Mouse (Mus musculus): ENCODE results near the gene Kdm5a.

Gene Kdm5a

DNA sequence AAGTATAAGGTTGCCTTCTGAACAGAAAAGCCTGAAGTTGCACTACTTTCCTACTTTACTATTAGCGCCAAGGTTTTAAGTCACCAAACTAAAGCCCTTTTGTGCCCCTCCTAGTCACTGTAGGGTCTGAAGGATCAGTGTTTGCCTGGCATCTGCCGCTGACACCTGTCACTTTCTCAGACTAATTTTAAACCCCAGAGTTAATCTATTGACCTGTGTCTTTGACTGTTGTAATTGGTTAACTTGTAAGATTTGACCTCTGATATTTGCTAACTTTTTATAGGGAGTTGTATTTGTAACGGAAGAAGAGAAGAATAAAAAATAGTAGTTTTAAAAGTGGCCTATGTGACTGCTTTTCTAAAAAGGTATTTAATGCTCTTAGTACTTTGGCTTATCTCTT, 74.2 kb downstream of the Kdm5a start:
- DNase-seq (ENCODE audit: extremely low spot score, low spot score), result no peak

DNA sequence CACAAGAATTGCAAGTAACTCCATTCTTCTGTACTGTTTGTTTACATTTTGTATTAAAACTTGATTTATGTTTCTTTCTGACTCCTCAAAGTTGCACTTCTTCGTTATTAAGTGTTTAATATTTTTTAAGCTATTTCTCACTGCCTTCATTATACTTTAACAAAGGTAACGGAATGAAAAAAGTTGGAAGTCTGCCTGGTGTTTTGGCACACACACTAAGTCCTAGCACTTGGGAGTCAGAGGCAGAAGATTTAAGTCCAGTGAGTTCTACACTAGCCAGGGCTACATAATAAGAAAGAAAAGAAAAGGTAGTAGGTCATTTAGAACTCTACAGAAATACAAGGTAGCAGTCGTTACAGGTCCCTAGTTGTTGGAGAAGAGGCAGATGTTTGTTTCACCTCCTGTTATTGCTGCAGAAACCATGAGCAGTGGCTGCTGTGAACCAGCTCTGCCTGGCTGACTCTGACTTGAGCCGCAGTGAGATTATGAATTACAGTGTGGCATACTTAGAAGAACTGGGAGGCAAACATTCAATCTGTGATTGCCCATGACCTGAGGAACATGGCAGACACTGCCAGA, 78.3 kb downstream of the Kdm5a start:
- DNase-seq (ENCODE audit: extremely low spot score, low spot score), result no peak

GRCm38 (mm10) chr6:120443363-120444355, 79.7 kb downstream of the Kdm5a start:
- DNase-seq (ENCODE audit: extremely low spot score, low spot score), result no peak

DNA sequence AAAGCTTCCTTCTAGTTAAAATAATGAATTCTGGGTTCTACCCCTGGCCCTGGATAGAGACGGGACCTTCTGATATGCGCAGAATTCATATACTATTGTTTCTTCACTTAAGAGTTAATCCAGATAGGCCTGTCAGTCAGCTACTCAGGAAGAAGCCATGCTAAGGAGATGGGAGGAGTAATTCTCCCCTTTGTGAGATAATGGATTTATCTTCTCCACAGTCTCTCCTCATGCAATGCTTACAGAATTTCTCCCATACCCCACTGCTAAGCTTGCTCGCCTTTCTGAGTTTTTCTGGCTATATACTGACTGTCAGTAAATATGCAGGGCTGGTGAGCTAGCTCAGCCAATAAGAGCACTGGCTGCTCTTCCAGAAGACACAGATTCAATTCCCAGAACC, 86.3 kb downstream of the Kdm5a start:
- no peak for DNase-seq (ENCODE audit: extremely low spot score, low spot score)

GRCm38 (mm10) chr6:120452384-120453102, 88.6 kb downstream of the Kdm5a start:
- no peak for DNase-seq (ENCODE audit: extremely low spot score, low spot score)

DNA sequence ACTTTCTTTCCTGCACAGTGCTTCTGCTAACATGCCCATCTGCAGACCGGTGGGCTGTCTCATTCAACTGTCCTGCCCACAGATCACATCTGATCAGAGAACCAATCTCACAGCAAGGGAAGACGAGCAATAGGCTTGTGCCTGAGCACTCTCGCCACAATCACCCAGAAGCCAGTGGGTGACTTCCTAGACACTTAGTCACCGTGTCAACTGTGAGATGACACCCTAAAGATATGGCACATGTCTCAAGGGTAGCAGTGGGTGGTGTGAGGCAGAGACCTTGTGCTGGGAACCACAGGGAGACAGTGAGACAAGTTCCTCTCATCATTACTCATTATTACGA, 89.2 kb downstream of the Kdm5a start:
- DNase-seq (ENCODE audit: extremely low spot score, low spot score), result no peak

DNA sequence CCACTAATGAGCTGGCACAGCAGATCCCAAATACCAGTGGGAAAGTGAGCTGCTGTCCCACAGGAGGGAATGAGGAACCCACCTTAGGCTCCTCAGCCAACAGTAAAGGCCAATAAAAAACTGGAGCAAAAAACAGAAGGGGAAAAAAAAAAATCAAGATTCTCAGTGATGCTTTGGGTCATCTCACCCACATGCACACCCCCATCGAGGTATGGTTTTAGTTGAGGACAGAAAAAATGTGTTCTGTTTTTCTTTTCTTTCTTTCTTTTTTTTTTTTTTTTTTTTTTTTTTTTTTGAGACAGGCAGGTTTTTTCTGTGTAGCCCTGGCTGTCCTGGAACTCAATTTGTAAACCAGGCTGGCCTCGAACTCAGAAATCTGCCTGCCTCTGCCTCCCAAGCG, 89.6 kb downstream of the Kdm5a start:
- DNase-seq (ENCODE audit: extremely low spot score, low spot score), result no peak

DNA sequence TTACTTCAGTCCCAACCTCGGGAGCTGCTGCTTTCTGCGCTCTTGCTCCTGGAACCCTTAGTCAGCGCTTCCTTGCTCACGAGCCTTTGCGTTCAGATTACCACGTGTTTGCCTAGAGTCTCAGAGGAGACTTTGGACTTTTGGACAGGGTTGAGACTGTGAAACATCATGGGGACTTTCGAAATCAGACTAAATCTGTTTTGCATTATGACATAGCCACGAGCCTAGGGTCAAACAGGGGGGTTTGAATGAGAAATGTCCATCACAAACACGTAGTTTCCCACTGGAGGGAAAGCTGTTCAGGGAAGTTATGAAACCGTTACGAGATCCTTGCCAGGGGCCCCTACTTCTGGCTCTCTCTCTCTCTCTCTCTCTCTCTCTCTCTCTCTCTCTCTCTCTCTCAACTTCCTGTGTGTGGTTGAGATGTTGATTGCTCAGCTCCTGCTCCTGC, 90.7 kb downstream of the Kdm5a start:
- DNase-seq (ENCODE audit: extremely low spot score, low spot score), result no peak

DNA sequence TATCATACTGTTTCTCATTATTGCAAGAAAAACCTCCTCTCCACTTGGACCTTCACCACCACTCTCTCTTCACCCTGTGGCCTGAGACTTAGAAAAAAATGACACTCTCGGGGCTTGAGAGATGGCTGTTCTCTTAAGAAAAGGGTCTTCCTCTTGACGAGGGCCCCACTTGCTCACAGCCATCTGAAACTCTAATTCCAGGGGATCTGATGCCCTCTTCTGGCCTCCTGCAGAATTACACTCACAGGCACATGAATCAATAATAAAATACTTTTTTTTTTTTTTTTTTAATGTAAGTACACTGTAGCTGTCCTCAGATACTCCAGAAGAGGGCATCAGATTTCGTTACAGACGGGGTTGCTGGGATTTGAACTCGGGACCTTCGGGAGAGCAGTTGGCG, 93.2 kb downstream of the Kdm5a start:
- no peak for DNase-seq (ENCODE audit: extremely low spot score, low spot score)

DNA sequence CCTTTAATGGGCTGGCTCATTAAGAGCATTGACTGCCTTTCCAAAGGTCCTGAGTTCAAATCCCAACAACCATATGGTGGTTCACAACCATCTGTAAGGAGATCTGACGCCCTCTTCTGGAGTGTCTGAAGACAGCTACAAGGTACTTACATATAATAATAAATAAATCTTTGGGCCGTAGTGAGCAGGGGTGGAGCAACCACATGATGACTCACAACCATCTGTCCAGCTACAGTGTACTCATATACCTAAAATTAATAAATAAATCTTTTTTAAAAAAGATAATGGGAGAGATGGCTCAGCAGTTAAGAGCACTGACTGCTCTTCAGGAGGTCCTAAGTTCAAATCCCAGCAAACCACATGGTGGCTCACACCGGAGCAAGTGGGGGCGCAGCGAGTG, 93.8 kb downstream of the Kdm5a start:
- no peak for DNase-seq (ENCODE audit: extremely low spot score, low spot score)

- DNase-seq (ENCODE audit: extremely low spot score, low spot score), result no peak
These were observed 97.3 kb downstream of the Kdm5a start for GRCm38 (mm10) chr6:120461217-120461616.

DNA sequence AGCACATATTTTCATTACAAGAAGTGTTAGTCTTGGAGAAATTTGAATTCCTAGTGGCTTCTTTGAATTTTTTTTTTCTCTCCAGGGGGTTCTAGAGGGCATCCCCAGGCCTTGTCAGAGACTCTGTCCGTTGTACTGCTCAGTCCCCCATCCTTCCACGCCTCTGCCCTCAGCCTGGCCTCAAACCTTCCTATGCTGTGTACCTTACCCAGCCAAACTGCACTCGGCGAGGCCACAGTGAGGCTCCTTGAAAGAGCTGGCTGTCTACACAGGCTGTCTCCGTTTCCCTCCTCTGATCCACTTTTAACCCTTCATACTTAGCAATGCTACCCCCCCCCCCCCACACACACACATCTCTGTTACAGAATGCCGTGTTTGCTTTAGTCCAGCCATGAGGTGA, 98.3 kb downstream of the Kdm5a start:
- DNase-seq (ENCODE audit: extremely low spot score, low spot score), result no peak

GRCm38 (mm10) chr6:120463086-120463871, 99.4 kb downstream of the Kdm5a start, which contains the start of gene Il17ra:
TSS of gene Il17ra (plus strand) at chr6:120463247.
- DNase-seq (ENCODE audit: extremely low spot score, low spot score), result peak; percentile 72

DNA sequence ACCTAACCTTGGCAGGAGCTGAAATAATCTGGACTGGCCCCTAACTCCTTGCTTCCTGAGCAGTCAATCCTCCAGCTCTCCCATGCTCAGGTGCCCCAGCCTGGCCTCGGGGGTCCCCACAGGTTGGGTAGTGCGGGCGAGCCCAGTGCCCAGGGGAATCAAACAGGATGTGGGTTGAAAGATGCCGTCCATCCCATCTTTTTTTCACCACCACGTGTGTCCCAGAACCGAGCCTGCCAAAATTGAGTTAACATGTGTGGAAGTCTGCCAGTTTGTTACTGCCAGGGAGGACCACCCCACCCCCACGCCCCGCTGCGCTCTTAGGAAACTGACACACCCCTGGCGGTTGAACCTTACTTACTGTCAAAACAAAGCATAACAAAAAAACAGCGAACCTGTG, 100.0 kb downstream of the Kdm5a start:
- DNase-seq (ENCODE audit: extremely low spot score, low spot score), result peak; percentile 18

DNA sequence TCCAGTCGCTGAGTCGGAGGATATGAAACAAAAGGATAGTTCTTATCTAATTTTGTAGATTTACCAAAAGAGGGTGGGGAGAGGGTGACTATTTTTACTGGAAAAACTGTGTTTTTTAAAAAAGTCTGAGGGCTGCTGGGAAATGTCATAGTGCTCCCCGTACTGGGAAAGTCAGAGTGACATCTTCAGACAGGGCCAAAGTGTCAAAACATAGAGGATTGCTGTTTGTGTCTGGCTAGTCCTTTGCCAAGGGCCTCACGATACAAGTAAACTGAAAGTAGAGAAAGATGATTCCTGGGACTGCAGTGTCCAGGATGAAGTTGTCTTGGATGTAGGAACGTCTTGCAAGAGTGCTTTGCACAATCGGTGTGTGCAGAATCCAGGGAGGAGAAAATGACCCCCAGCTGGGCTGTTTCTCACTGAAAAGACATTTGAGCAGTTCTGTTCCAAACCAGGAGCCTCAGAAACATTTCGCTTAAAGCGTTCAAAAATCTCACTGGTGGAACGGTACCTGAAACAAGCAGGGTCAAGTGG, 100.5 kb downstream of the Kdm5a start:
- no peak for DNase-seq (ENCODE audit: extremely low spot score, low spot score)

DNA sequence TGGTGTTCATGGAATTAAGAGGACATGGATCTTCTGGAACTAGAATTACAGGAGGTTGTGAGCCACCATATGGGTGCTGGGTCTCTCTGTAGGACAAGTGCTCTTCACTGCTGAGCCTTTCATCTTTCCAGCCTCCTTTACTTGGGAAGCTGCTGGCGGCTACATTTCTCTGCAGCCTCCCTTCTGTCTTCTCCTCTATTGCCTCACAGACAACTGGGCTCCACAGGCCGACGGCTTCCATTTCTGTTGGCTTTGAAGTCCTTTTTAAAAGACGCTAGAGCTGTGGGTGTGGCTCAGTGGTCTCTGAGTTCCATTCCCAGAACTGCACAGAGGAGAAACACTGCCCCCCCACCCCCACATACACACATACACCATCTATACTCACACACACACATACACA, 101.5 kb downstream of the Kdm5a start:
- no peak for DNase-seq (ENCODE audit: extremely low spot score, low spot score)

GRCm38 (mm10) chr6:120466609-120467329, 102.8 kb downstream of the Kdm5a start:
- no peak for DNase-seq (ENCODE audit: extremely low spot score, low spot score)

DNA sequence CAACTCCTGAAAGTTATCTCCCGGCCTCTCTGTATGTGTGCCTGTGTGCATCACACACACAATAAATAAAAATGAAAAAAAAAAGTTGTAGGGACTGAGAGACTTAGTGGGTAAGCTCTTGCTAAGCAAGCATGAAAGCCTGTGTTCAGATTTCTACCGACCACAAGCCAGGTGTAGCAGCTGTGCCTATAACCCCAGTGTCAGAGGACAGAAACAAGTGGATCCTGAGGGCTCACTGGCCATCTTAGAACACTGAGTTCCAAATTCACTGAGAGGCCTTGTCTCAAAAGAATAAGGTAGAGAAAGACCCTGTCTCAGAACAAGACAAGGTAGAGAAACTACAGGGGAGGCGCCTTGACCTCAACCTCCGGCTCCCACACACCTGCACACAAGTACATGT, 104.3 kb downstream of the Kdm5a start:
- DNase-seq (ENCODE audit: extremely low spot score, low spot score), result no peak

GRCm38 (mm10) chr6:120469268-120469667, 105.3 kb downstream of the Kdm5a start:
- no peak for DNase-seq (ENCODE audit: extremely low spot score, low spot score)

DNA sequence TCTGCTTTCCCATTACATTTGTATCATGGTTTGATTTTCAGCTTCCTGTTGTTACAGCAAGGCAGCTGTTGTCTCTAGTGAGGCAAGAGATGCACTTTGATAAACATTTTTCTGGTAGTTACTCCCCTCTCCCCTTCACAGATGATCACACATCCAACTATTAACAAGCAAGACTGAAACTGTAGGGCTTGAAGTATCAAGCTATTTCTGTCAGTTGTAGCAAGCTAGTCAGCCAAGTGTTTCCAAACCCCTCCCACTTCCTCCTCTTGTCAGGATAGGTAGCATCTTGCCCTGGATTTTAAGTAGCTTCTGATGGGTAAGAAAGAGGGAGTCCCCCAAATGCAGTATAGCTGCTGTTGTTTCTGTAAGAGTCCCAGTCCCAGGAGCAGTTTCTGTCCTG, 105.8 kb downstream of the Kdm5a start:
- DNase-seq (ENCODE audit: extremely low spot score, low spot score), result no peak
